Mouse (Mus musculus) urinary bladder, postnatal 25 days (tissue): ENCODE data around the gene Ppp2r5e.

ENCODE experiments used
- DNase-seq: peaks from one replicate; pipeline ENCODE4 v3.0.0; 2022; ENCODE audit warnings: low spot score

Gene Ppp2r5e

DNA sequence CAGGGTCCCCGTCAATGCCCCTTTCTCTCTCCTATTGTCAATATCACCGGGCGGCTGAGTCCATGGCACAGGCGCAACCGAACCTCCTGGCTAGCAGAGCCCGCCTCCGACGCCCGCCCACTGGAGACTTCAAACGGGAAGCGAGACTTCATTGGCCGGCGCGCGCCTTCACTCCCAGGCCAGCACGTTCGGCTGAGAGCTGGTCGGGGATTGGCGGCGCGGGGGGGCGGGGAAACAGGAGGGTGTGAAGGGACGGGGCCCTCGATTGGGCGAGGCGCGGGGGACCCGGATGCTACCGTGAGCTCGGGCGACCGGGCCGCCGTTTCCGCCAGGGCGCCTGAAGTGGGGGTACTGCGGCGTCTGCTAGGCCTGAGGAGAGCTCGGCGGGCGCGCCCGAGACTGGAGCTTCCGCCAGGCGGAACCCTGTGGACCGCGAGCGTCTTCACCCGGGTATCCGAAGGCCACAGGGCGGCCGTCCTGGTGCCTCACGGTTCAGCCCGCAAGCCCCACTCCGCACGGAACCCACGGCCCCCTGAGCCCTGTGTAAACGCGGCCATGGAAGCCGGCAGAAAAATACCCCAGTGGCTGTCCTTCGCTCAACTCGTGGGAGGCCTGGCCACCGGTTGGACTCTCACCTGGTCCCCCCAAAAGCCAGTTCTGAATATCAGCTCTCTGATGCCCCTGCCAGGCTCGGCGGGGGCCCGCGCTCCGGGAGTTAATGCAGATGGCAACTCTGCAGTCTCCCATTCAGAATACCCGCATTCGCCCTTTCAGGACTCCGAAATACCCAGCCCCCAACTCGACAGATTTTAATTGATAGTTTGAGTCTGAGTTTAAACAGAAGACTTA, at the start of gene Ppp2r5e:
Ppp2r5e (minus strand) TSS at position 92 of the 849 bp plus-strand sequence.
- peak; percentile 97 for DNase-seq

- no peak for DNase-seq
Observed at GRCm38 (mm10) chr12:75645780-75646179, 49.7 kb upstream of the Ppp2r5e start.

- DNase-seq: no peak
Observed at GRCm38 (mm10) chr12:75641726-75642125, 45.7 kb upstream of the Ppp2r5e start.

DNA sequence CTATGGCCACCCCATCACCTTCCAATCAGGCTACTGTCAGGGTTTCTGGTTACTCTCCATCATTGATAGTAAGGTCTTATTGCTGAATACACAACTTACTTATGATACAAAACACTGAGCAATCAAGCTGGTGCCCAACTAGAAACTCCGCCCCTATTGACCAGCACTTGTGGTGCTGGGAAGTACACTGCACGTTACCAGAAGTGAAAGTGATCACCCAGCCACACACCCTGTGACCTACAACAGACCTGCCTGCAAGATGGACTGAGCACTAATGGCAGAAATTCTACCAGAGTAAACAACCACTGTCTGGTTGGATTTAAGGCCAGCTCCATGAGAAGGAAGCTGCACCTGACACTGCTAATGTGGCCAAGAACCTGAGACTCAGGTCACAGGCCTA, 42.3 kb upstream of the Ppp2r5e start:
- DNase-seq: no peak

GRCm38 (mm10) chr12:75637103-75637502, 41.1 kb upstream of the Ppp2r5e start:
- DNase-seq: no peak

GRCm38 (mm10) chr12:75635771-75636430, 39.9 kb upstream of the Ppp2r5e start:
- no peak for DNase-seq

DNA sequence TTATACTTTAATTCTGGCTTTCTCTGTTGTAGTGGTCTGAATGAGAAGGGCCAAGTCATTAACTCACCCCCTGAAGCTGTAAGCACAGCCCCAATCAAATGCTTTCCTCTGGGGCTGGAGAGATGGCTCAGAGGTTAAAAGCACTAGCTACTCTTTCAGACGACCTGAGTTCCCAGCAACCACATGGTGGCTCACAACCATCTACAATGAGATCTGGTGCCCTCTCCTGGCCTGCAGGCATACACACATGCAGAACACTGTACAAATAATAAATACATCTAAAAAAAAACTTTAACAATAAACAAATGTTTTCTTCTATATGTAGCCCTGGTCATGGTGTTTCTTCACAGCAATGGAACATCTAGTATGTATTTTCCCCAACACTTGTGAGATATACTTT, 33.6 kb upstream of the Ppp2r5e start:
- no peak for DNase-seq

DNA sequence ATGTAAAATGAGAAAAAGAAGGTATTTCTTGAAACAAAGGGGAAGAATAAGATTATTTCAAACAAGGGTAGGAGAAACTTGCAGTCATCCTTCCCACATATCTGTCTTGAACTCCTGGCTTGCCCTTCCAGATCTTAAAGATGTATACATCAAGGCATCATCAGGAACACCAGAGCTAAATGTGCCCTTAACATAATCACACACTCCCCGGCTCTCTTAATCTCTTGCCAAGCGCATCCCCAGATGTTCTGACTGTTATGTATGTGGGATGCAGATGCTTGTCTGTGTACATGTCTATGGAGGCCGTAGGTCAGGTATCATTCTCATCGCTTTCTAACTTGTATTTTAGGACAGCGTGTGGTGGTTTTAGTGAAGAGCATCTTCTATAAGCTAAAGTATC, 27.2 kb upstream of the Ppp2r5e start:
- no peak for DNase-seq

GRCm38 (mm10) chr12:75622835-75623234, 26.8 kb upstream of the Ppp2r5e start:
- DNase-seq: no peak

- no peak for DNase-seq
Observed at GRCm38 (mm10) chr12:75616841-75617240, 20.8 kb upstream of the Ppp2r5e start.

GRCm38 (mm10) chr12:75616158-75616791, 20.2 kb upstream of the Ppp2r5e start:
- peak; percentile 9 for DNase-seq

- no peak for DNase-seq
Observed at GRCm38 (mm10) chr12:75615556-75615955, 19.5 kb upstream of the Ppp2r5e start.

GRCm38 (mm10) chr12:75612711-75613110, 16.7 kb upstream of the Ppp2r5e start:
- DNase-seq: no peak

DNA sequence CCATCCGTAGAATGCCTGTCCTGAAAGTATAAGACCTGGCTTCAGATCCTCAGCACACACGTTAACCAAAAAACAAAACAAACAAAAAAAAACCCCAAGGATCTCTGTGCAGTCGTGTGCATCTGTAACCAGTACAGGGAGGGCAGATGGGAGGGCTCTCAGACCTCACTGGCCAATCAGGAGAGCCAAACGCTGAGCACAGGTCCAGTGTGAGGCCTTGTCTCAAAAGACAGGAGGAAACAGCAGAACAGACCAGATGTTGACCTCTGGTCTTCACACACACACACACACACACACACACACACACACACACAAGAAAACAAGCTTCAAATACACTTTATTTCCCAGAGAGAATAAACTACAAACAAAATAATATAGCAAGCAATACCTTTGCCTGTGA, 3.4 kb upstream of the Ppp2r5e start:
- no peak for DNase-seq

- no peak for DNase-seq
Observed at GRCm38 (mm10) chr12:75598988-75599387, 2.9 kb upstream of the Ppp2r5e start.

GRCm38 (mm10) chr12:75597707-75598106, 1.7 kb upstream of the Ppp2r5e start:
- DNase-seq: no peak

GRCm38 (mm10) chr12:75595291-75596153, 523 bp downstream of the Ppp2r5e start:
- peak; percentile 26 for DNase-seq

- no peak for DNase-seq
Observed at GRCm38 (mm10) chr12:75594404-75594803, 1.6 kb downstream of the Ppp2r5e start.

DNA sequence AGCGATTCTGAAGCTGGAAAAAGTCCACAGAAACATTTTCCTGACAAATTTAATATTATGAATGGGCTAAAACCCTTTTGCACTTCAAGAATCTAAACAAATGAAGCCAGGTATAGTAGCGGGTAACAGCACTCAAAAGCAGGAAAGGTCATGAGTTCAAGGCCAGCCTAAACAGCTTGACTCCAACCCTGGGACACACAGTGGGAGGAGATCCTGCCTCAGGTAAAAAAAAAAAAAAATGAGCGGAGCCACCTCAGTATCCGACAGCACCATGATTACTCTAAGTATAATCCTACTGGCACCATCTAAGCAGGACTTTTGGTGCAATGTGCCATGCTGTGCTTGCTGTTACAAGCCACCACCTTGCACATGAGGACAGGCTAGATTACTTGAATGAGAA, 2.2 kb downstream of the Ppp2r5e start:
- DNase-seq: no peak

GRCm38 (mm10) chr12:75587501-75587900, 8.5 kb downstream of the Ppp2r5e start:
- DNase-seq: no peak

DNA sequence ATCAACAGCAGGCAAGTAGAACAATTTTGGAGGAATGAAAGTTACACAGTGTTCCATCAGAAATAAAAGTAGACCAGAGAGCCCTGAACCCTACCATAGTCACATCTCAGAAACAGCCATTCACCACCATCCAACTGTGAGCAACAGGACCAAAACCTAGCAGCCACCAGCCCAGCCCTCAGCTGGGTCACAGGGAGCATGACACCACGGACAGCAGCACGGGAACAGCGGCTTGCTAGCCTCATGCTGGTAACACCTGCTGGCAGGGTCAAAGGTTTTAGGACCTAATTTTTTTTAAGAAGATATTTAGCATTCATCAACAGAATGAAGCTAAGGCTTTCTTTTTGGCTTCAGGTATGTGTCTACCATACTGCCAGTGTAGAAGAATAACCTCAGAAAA, 12.3 kb downstream of the Ppp2r5e start:
- DNase-seq: no peak

GRCm38 (mm10) chr12:75579076-75579475, 17.0 kb downstream of the Ppp2r5e start:
- DNase-seq: no peak
